Mouse (Mus musculus) thymus, adult 2 months (tissue): Measurements from ENCODE around the gene Agap2. TPM values are rescaled to one million over a fixed set of nuclear protein-coding genes. Genes with fewer than 3 reads are reported as not detected.

Source experiments
- DNase-seq: peaks from one replicate; pipeline ENCODE4 v3.0.0; 2021
- H3K27ac ChIP-seq: fragments of 200-500 bp; 2 replicates; pipeline ENCODE4 v1.5.1; 2012; ENCODE audit warnings: low read length, control low read depth; ENCODE audit not compliant: control insufficient read depth, insufficient read depth
- H3K27me3 ChIP-seq: fragments of 200-500 bp; 2 replicates; pipeline ENCODE4 v1.6.1; 2012; ENCODE audit warnings: mild to moderate bottlenecking, low read length, moderate library complexity, mixed read lengths; ENCODE audit not compliant: control insufficient read depth, insufficient read depth
- H3K36me3 ChIP-seq: fragments of 200-500 bp; 2 replicates; pipeline ENCODE4 v1.6.1; 2012; ENCODE audit warnings: mild to moderate bottlenecking, low read length, moderate library complexity; ENCODE audit not compliant: control insufficient read depth, insufficient read depth
- H3K4me1 ChIP-seq: fragments of 200-500 bp; replicated peaks from 2 replicates; pipeline ENCODE4 v1.6.1; 2012; ENCODE audit warnings: low read length; ENCODE audit not compliant: control insufficient read depth, insufficient read depth
- H3K4me3 ChIP-seq: fragments of 200-500 bp; 2 replicates; pipeline ENCODE4 v1.5.1; 2012; ENCODE audit warnings: mild to moderate bottlenecking, low read length, control low read depth, moderate library complexity; ENCODE audit not compliant: control insufficient read depth, insufficient read depth
- CTCF ChIP-seq: fragments of 200-500 bp; IDR thresholded peaks from 2 replicates; pipeline ENCODE4 v1.5.1; 2012; ENCODE audit warnings: mild to moderate bottlenecking, control low read depth, low read length, moderate library complexity, borderline replicate concordance; ENCODE audit not compliant: control insufficient read depth, poor library complexity, insufficient read depth; ENCODE audit errors: extremely low read depth
- POLR2A ChIP-seq: fragments of 200-500 bp; IDR thresholded peaks from 2 replicates; pipeline ENCODE4 v1.6.1; 2012; ENCODE audit warnings: mild to moderate bottlenecking, low read length, control low read depth, moderate library complexity; ENCODE audit not compliant: control insufficient read depth, poor library complexity, insufficient read depth; ENCODE audit errors: extremely low read depth
- WGBS: fragments of 180-500 bp; shearing (Covaris S2); methylation state at CpG from one replicate; pipeline ENCODE4 v1.1.7; 2018; 5-methylcytosine and 5-hydroxymethylcytosine counted together
- polyA plus RNA-seq: library from polyadenylated mRNA; depleted of rRNA; stranded (reverse); fragments of >200 nt; gene quantifications from 2 replicates; pipeline ENCODE4 v1.2.3, GENCODE M21; 2012; rRNA removed

Agap2 gene
- 123 and 149 TPM in 2 replicates for polyA plus RNA-seq

GRCm38 (mm10) chr10:127075080-127075479 is at the start of gene Agap2:
Gene Agap2, plus strand, starts transcription at chr10:127075284.
- H3K36me3 ChIP-seq, result peaks cover 6% of the 10 kb centered on the region; the same call in 1 of the 2 replicates
- DNase-seq, result peak; percentile 90
- H3K27me3 ChIP-seq, result no peaks in the 10 kb centered on the region
- peaks cover 29% of the 10 kb centered on the region for H3K4me1 ChIP-seq
- 7% methylated on average over 9 of the region's 9 CpGs for WGBS
- H3K27ac ChIP-seq, result peak within 1 kb of the TSS; percentile 73
- peak within 1 kb of the TSS; percentile 80 for H3K4me3 ChIP-seq
- peak; percentile 77 for TF ChIP-seq POLR2A
- peak; percentile 80; the same call in 1 of the 2 replicates for TF ChIP-seq CTCF

DNA sequence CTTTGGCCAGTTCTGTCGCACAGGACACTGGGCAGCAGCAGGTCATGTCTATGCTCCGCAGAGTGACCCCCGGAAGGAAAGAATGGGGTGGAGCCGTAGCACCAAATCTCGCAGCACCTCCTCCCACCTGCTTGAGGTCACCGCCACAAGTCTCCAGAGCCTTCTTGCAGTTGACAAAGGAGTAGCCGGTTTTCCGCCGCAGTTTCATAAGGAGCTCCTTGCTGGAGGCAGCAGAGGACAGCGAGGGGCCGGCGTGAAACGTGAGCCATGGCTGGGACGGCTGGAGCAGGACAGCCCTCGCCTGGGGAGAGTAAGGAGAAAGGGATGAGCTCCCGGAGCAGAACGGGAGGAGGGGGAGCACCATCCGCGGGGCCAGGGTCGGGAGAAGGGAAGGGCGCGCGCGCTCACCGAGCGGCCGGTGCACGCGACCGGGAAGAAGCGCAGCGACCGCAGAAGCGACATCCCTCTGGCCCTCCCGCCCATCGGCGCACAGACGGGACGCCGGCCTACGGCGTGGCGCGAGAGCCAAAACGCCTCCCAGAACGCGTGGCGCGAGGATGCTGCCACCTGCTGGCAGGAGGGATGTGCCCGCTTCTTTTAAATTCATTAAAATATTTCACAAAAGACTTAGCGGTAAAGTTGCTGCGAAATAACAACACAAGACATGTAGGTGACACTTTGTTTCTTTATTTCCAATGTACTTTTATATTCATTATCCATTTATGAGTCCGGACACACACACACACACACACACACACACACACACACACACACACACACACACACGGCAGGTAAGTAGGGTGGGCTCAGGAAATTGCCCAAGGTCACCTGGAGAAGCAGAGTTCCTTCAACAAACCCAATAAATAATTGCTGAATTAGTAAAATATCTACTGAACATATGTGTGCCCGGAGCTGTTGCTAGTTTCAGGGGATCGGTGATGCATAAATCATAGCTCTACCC is 44.5 kb upstream of the Agap2 start, which contains the start of gene Tsfm:
TSS of gene Tsfm (minus strand) at position 505 of the 961 bp plus-strand sequence.
- 5% methylated on average over 56 of the region's 56 CpGs for WGBS
- TF ChIP-seq CTCF (peak; percentile 94), POLR2A (no peak)

DNA sequence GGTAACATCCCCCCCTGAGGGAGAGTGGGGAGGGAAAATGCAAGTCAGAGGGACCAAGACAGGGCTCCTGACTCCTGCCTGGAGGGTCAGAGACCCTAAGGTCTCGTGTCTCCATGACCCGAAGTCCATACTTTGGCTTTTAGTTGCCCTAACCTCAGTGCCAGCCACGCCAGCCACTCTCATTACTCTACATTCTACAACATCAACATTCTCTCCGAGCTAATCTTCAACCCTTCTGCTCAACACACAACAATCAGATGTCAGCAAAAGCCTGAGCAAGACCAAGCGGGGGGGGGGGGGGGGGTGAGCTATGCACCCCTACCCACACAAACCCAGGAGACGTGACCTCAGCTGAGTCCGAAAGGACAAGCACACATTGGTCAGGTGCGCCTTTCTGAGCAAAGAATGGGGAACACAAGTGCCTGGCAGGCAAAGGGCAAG is 41.8 kb upstream of the Agap2 start:
- H3K4me3 ChIP-seq, result no peak overlapping the region
- H3K4me1 ChIP-seq, result peaks cover 4% of the 10 kb centered on the region; the same call in 1 of the 2 replicates
- no peaks in the 10 kb centered on the region for H3K27me3 ChIP-seq
- no peak for DNase-seq
- no peaks in the 10 kb centered on the region; the same call in 1 of the 2 replicates for H3K36me3 ChIP-seq
- 88% methylated on average over 8 of the region's 8 CpGs for WGBS
- TF ChIP-seq CTCF (no peak), POLR2A (no peak)
- H3K27ac ChIP-seq, result no peak overlapping the region

More for the DNA sequence above, 44.5 kb upstream of the Agap2 start, which contains the start of gene Tsfm:
- DNase-seq, result peak; percentile 92
- peak within 1 kb of the TSS; percentile 71 for H3K4me3 ChIP-seq
- H3K27me3 ChIP-seq, result no peaks in the 10 kb centered on the region
- no peaks in the 10 kb centered on the region; the same call in 1 of the 2 replicates for H3K36me3 ChIP-seq
- peaks cover 4% of the 10 kb centered on the region; the same call in 1 of the 2 replicates for H3K4me1 ChIP-seq
- H3K27ac ChIP-seq, result no peak within 1 kb of the TSS

DNA sequence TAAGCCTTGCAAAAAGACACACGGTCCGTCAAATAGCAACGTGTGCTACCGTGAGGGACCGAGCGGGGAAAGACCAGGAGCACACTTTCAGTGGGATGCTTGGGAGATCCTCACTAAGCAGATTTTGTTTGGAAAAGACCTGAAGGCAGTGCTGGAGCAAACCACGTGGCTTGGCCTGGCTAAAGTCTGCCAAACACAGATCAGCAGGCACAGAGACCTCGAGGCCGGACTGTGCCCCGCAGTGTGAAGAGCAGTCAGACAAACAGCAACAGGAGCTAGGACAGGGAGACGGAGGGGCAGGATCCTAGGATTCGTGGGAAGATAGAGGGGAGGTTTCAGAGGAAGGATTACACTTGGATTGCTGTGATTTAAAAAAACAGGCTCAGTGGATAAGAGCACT is 38.8 kb upstream of the Agap2 start:
- H3K36me3 ChIP-seq, result no peaks in the 10 kb centered on the region
- DNase-seq, result no peak
- WGBS, result 90% methylated on average over 12 of the region's 12 CpGs
- H3K27me3 ChIP-seq, result peaks cover 9% of the 10 kb centered on the region; the same call in 1 of the 2 replicates
- H3K4me3 ChIP-seq, result no peak overlapping the region
- peaks cover 6% of the 10 kb centered on the region for H3K4me1 ChIP-seq
- H3K27ac ChIP-seq, result no peak overlapping the region
- TF ChIP-seq CTCF (no peak), POLR2A (no peak)

DNA sequence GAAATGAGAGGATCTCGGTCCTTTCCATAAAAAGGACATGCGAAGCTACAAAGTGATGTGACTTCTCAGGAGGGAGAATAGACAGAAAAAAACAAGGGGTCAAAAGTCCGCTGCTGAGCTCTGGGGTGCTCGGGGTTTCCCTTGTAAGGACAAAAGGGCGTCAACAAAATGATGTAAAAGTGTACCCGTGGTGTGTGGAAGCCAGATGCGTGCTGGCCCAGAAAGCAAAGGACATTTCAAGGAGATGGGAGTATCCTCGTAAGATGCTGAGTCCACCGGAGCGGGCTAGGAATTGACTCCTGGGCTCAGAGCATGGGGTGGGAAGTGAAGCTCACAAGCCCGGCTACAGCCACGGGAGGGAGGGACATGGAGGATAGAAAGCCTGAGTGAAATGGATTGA is 37.4 kb upstream of the Agap2 start:
- TF ChIP-seq CTCF (no peak), POLR2A (no peak)
- DNase-seq, result no peak
- no peak overlapping the region for H3K4me3 ChIP-seq
- WGBS, result 82% methylated on average over 12 of the region's 12 CpGs
- H3K27me3 ChIP-seq, result peaks cover 10% of the 10 kb centered on the region; the same call in 1 of the 2 replicates
- H3K27ac ChIP-seq, result no peak overlapping the region
- H3K4me1 ChIP-seq, result peaks cover 13% of the 10 kb centered on the region
- no peaks in the 10 kb centered on the region for H3K36me3 ChIP-seq

DNA sequence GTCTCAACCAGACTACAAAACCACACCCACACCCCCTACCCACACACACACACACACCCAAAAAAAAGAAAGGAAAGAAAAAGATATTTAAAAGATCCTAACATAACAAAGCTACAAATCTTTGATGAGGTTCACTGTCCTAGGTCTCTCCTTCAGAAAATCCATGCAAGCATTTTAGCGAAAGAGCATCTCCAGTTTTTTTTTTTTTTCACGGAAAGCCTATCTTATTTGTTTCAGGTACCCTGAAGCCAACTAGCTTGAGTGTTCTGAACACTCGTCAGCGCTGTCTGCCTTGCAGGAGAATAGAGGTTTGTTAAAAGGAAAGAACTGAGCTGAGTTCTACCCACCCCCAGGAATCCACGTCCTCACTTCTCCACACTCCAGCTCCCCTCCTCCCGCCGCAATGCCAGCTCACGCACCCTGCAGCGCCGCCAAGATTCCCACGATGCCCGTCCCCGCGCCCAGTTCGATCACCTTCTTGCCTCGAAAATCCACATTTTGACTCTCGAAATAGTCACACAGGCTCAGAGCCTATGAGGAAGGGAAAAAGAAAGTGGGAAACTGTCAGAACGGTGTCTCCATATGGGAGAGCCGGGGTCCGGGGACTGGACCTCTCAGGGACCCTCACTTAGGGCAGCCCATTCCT is 34.4 kb upstream of the Agap2 start:
- WGBS, result 5% methylated on average over 20 of the region's 20 CpGs
- Histone ChIP-seq H3K27ac (no peak overlapping the region), H3K4me1 (peaks cover 13% of the 10 kb centered on the region), H3K4me3 (peak overlapping the region; percentile 69), H3K36me3 (no peaks in the 10 kb centered on the region), H3K27me3 (peaks cover 10% of the 10 kb centered on the region; the same call in 1 of the 2 replicates)
- DNase-seq, result no peak
- 0 out of 2 replicates have a peak, but pooled peaks have one; percentile 3 for TF ChIP-seq CTCF
- no peak for TF ChIP-seq POLR2A
